13 mouse cellular contexts compared by ENCODE assay signal in genomic region chr11:118503418-118504179, GRCm38 (mm10). TPM values are rescaled to one million over a fixed set of nuclear protein-coding genes. Genes with fewer than 3 reads are reported as not detected.
A peak's percentile ranks its signal among the peaks of the same experiment; 100 is the strongest.
DNase-seq lines count a peak whose midpoint lies in the region; ATAC-seq and TF ChIP-seq lines count a peak whose summit lies in the region.
"Had no signal": no experiment of that assay in that cellular context is flagged by ENCODE, and none has a peak within 500 bp of the region (broad histone marks: within the 10 kb centered on the region; RNA-seq: fewer than 3 reads in every experiment).

No protein-coding gene starts in this region.

- no peak overlapping the region for H3K4me3 ChIP-seq in intestine, embryonic 15.5 days (replicated peaks)
- H3K4me3 ChIP-seq in intestine, postnatal 0 days (ENCODE audit: low read depth, low read length) = no peak overlapping the region
- H3K4me3 ChIP-seq in stomach, embryonic 15.5 days (replicated peaks) = no peak overlapping the region
- H3K4me3 ChIP-seq: megakaryocyte, embryonic 14.5 days had no signal

- WGBS in intestine, embryonic 15.5 days = 16% methylated on average over 34 of the region's 34 CpGs
- 22% methylated on average over 34 of the region's 34 CpGs for WGBS in intestine, postnatal 0 days
- WGBS in stomach, embryonic 15.5 days = 21% methylated on average over 34 of the region's 34 CpGs

- no peak for TF ChIP-seq CTCF in intestine, postnatal 0 days (IDR thresholded peaks at IDR 0.05; ENCODE audit: low read depth)

- no peaks in the 10 kb centered on the region for H3K9me3 ChIP-seq in intestine, embryonic 15.5 days
- H3K9me3 ChIP-seq in intestine, postnatal 0 days (ENCODE audit: control insufficient read depth) = no peaks in the 10 kb centered on the region
- H3K9me3 ChIP-seq in stomach, embryonic 15.5 days = no peaks in the 10 kb centered on the region

- no peak overlapping the region for H3K27ac ChIP-seq in intestine, embryonic 15.5 days
- no peak overlapping the region for H3K27ac ChIP-seq in intestine, postnatal 0 days (ENCODE audit: low read depth, low read length)
- H3K27ac ChIP-seq in stomach, embryonic 15.5 days = no peak overlapping the region

- peak overlapping the region; percentile 23; the same call in 1 of the 2 replicates for H3K4me2 ChIP-seq in intestine, embryonic 15.5 days (replicated peaks)
- no peak overlapping the region for H3K4me2 ChIP-seq in intestine, postnatal 0 days (replicated peaks; ENCODE audit: low read depth)
- peak overlapping the region; percentile 19; the same call in 1 of the 2 replicates for H3K4me2 ChIP-seq in stomach, embryonic 15.5 days

- H3K9ac ChIP-seq in intestine, embryonic 15.5 days = no peak overlapping the region
- no peak overlapping the region for H3K9ac ChIP-seq in intestine, postnatal 0 days (ENCODE audit: low read depth, low read length)
- no peak overlapping the region for H3K9ac ChIP-seq in stomach, embryonic 15.5 days

- 0 out of 2 replicates have a peak, but pooled peaks cover 4% of the 10 kb centered on the region for H3K4me1 ChIP-seq in intestine, embryonic 15.5 days (replicated peaks)
- H3K4me1 ChIP-seq in intestine, postnatal 0 days (replicated peaks; ENCODE audit: control insufficient read depth, insufficient read depth, low read length) = no peaks in the 10 kb centered on the region
- 0 out of 2 replicates have a peak, but pooled peaks cover 4% of the 10 kb centered on the region for H3K4me1 ChIP-seq in stomach, embryonic 15.5 days

- peak; percentile 49 for DNase-seq in adrenal gland, postnatal 14 days
- no peak for DNase-seq in adrenal gland, adult 8-10 months
- DNase-seq in thymus, postnatal 14 days = peak; percentile 29
- no peak for DNase-seq in thymus, adult 18-20 months
- DNase-seq in urinary bladder, adult 2 months (ENCODE audit: low spot score) = no peak
- DNase-seq: cerebellum, adult 9-10 months; heart, postnatal 10 days; kidney, postnatal 14 days; right cerebral cortex, postnatal 14 days had no signal

- H3K27me3 ChIP-seq in intestine, embryonic 15.5 days (replicated peaks) = peaks cover 21% of the 10 kb centered on the region
- H3K27me3 ChIP-seq in intestine, postnatal 0 days (replicated peaks; ENCODE audit: control insufficient read depth, insufficient read depth, low read length) = peaks cover 7% of the 10 kb centered on the region
- peaks cover 18% of the 10 kb centered on the region for H3K27me3 ChIP-seq in stomach, embryonic 15.5 days (replicated peaks)

- no peaks in the 10 kb centered on the region for H3K36me3 ChIP-seq in intestine, embryonic 15.5 days
- H3K36me3 ChIP-seq in intestine, postnatal 0 days (ENCODE audit: control insufficient read depth, insufficient read depth) = no peaks in the 10 kb centered on the region
- H3K36me3 ChIP-seq in stomach, embryonic 15.5 days = no peaks in the 10 kb centered on the region

- ATAC-seq in intestine, embryonic 15.5 days = 0 out of 2 replicates have a peak, but pooled peaks have one; percentile 6
- no peak for ATAC-seq in intestine, postnatal 0 days
- no peak for ATAC-seq in stomach, embryonic 15.5 days (ENCODE audit: insufficient read depth, low FRiP score, low read depth)

RNA-seq across cellular contexts. Expression of gene Engase, which starts 27.0 kb away (rescaled TPM):
- total RNA-seq in adrenal gland, postnatal 14 days (2021) = 12.1 and 12.4 TPM in 2 replicates
- 10 to 100 TPM; 21.9 to 25.7 (median 24.0) TPM for total RNA-seq in adrenal gland, adult 8-10 months (2022)
- polyA plus RNA-seq in intestine, embryonic 15.5 days (2015; fragmentation: Nextera tagmentation; extraction: Ambion mirVana) = 13.1 and 14.7 TPM in 2 replicates
- 11.3 and 11.7 TPM in 2 replicates for polyA plus RNA-seq in intestine, postnatal 0 days (2015; fragmentation: Nextera tagmentation; extraction: Ambion mirVana)
- 10.1 and 11.5 TPM in 2 replicates for polyA plus RNA-seq in stomach, embryonic 15.5 days (2015; fragmentation: Nextera tagmentation; extraction: Ambion mirVana)
- 14.0 and 15.4 TPM in 2 replicates for polyA plus RNA-seq in urinary bladder, adult 2 months (2012; rRNA removed)

Comparison
In these comparisons a context has a peak if more than half of its experiments do, and no peak if none do; other contexts are left out.
1. DNase-seq: peak in adrenal gland, postnatal 14 days (single experiment) and thymus, postnatal 14 days (single experiment); none in adrenal gland, adult 8-10 months (single experiment), thymus, adult 18-20 months (0 of 2) and urinary bladder, adult 2 months (single experiment).